18 mouse cellular contexts compared by ENCODE assay signal in the genomic region with DNA sequence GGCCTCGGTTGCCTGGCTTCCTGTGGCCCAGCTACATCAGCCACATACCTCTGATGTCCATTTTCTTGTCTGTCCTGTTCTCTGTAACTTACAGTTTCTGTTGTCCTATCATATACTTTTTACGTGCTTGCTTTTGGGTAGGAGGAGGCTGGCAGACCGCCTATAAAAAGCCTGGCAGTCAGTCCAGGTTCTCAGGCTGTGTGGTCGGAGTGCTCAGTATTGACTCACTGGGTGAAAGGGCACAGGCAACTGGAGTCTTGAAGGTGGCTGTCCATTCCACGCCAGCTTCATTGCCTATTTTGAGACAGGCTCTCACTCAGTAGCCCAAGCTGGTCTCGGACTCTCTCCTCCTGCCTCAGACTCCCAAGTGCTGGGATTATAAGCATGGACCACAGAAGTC. TPM values are rescaled to one million over a fixed set of nuclear protein-coding genes. Genes with fewer than 3 reads are reported as not detected.
DNase-seq lines count a peak whose midpoint lies in the region; ATAC-seq lines count a peak whose summit lies in the region.
"Had no signal": no experiment of that assay in that cellular context is flagged by ENCODE, and none has a peak within 500 bp of the region (broad histone marks: within the 10 kb centered on the region; RNA-seq: fewer than 3 reads in every experiment).

No protein-coding gene starts in this region.

- H3K27ac ChIP-seq in kidney, embryonic 16.5 days (ENCODE audit: low read length): no peak overlapping the region
- H3K27ac ChIP-seq: embryonic facial prominence, embryonic 15.5 days; heart, embryonic 13.5 days; liver, embryonic 12.5 days; macrophage; midbrain, embryonic 15.5 days had no signal

- intact Hi-C loops in heart, postnatal 14 days (cut with DNase I): no loop called here
- intact Hi-C loops in left cerebral cortex, postnatal 36 days (cut with DNase I): no loop called here

- no peaks in the 10 kb centered on the region for H3K27me3 ChIP-seq in kidney, embryonic 16.5 days (ENCODE audit: insufficient read depth, low read length)
- H3K27me3 ChIP-seq: embryonic facial prominence, embryonic 15.5 days; heart, embryonic 13.5 days; liver, embryonic 12.5 days; midbrain, embryonic 15.5 days had no signal

- H3K4me2 ChIP-seq in kidney, embryonic 16.5 days (replicated peaks; ENCODE audit: low read depth, low read length): no peak overlapping the region
- H3K4me2 ChIP-seq: embryonic facial prominence, embryonic 15.5 days; heart, embryonic 13.5 days; liver, embryonic 12.5 days; midbrain, embryonic 15.5 days had no signal

- WGBS in kidney, embryonic 16.5 days: 87% methylated on average over 6 of the region's 6 CpGs

- H3K36me3 ChIP-seq in kidney, embryonic 16.5 days (ENCODE audit: insufficient read depth, low read length): peaks cover 80% of the 10 kb centered on the region

- peak; percentile 72 for DNase-seq in gastrocnemius, adult 18-20 months (ENCODE audit: low spot score)
- DNase-seq in gastrocnemius, postnatal 10 days: no peak
- peak; percentile 68 for DNase-seq in kidney, adult 9 months
- DNase-seq in adrenal gland, postnatal 14 days: peak; percentile 73
- peak; percentile 36 to 55 for DNase-seq in heart, postnatal 14 days
- DNase-seq in left cerebral cortex, postnatal 36 days (ENCODE audit: low spot score in 2 of 2): no peak
- DNase-seq in layer of hippocampus, adult 9-10 months (ENCODE audit: low spot score): no peak
- DNase-seq: B cell, adult 2 months; spleen, adult 18-20 months had no signal

- ATAC-seq in kidney, embryonic 16.5 days (ENCODE audit: low FRiP score, low TSS enrichment): no peak
- ATAC-seq: forebrain, embryonic 16.5 days; hindbrain, embryonic 16.5 days; liver, embryonic 12.5 days; midbrain, embryonic 15.5 days had no signal

- no peak overlapping the region for H3K4me3 ChIP-seq in kidney, embryonic 16.5 days (ENCODE audit: low read length)
- H3K4me3 ChIP-seq: embryonic facial prominence, embryonic 15.5 days; heart, embryonic 13.5 days; liver, embryonic 12.5 days; midbrain, embryonic 15.5 days had no signal

- H3K9ac ChIP-seq in kidney, embryonic 16.5 days (replicated peaks; ENCODE audit: low read length): no peak overlapping the region
- H3K9ac ChIP-seq: embryonic facial prominence, embryonic 15.5 days; heart, embryonic 13.5 days; liver, embryonic 12.5 days; midbrain, embryonic 15.5 days had no signal

- H3K9me3 ChIP-seq in kidney, embryonic 16.5 days (ENCODE audit: low read length): no peaks in the 10 kb centered on the region
- H3K9me3 ChIP-seq: embryonic facial prominence, embryonic 15.5 days; heart, embryonic 13.5 days; liver, embryonic 12.5 days; midbrain, embryonic 15.5 days had no signal

- no peaks in the 10 kb centered on the region for H3K4me1 ChIP-seq in kidney, embryonic 16.5 days (ENCODE audit: insufficient read depth, low read length)
- H3K4me1 ChIP-seq: embryonic facial prominence, embryonic 15.5 days; heart, embryonic 13.5 days; midbrain, embryonic 15.5 days had no signal

RNA-seq across cellular contexts. Expression of a gene that starts 13.2 kb away (rescaled TPM):
- 10 to 100 TPM; 12.5 to 13.9 TPM for total RNA-seq in gastrocnemius, adult 18-20 months (2021)
- 10 to 100 TPM; 17.3 to 21.9 TPM for total RNA-seq in gastrocnemius, postnatal 10 days (2021)
- 85.6 and 87.5 TPM in 2 replicates for polyA plus RNA-seq in kidney, embryonic 16.5 days (2015; fragmentation: Nextera tagmentation; extraction: Ambion mirVana)
- total RNA-seq in adrenal gland, postnatal 14 days (2021): 77.8 and 121 TPM in 2 replicates
- 10 to 100 TPM; 40.4 to 41.3 TPM for total RNA-seq in heart, postnatal 14 days (2021)
- total RNA-seq in left cerebral cortex, postnatal 36 days (2021): 100 to 1,000 TPM; 110 to 111 TPM

RNA-seq across cellular contexts. Expression of a gene that starts 37.8 kb away (rescaled TPM):
- total RNA-seq in gastrocnemius, adult 18-20 months (2021): under 1 TPM; 0.37 to 0.81 TPM
- total RNA-seq in gastrocnemius, postnatal 10 days (2021): 1 to 10 TPM in 1 of 2 experiments, under 1 TPM in 1; 0.70 to 1.4 TPM
- polyA plus RNA-seq in kidney, embryonic 16.5 days (2015; fragmentation: Nextera tagmentation; extraction: Ambion mirVana): 20.9 and 23.9 TPM in 2 replicates
- total RNA-seq in adrenal gland, postnatal 14 days (2021): 78.8 and 80.8 TPM in 2 replicates
- total RNA-seq in heart, postnatal 14 days (2021): 100 to 1,000 TPM; 164 to 168 TPM
- total RNA-seq in left cerebral cortex, postnatal 36 days (2021): 10 to 100 TPM; 83.4 to 97.3 TPM
- total RNA-seq: common myeloid progenitor, adult 5-6 weeks had no signal
- polyA plus RNA-seq: macrophage had no signal

Comparison
In these comparisons a context has a peak if more than half of its experiments do, and no peak if none do; other contexts are left out.
1. DNase-seq: peak in gastrocnemius, adult 18-20 months (single experiment), kidney, adult 9 months (single experiment), adrenal gland, postnatal 14 days (single experiment) and heart, postnatal 14 days (2 of 2); none in gastrocnemius, postnatal 10 days (single experiment), left cerebral cortex, postnatal 36 days (0 of 2) and layer of hippocampus, adult 9-10 months (single experiment).
2. RNA of a gene that starts 37.8 kb away (total RNA-seq): 164 to 168 TPM in heart, postnatal 14 days, 83.4 to 97.3 TPM in left cerebral cortex, postnatal 36 days and 78.8 to 80.8 TPM in adrenal gland, postnatal 14 days; 0.70 to 1.4 TPM in gastrocnemius, postnatal 10 days and 0.37 to 0.81 TPM in gastrocnemius, adult 18-20 months; every median in the first group is over 10 times any median in the second.